Mouse (Mus musculus): ENCODE data around the gene Cfap61. TPM values are rescaled to one million over a fixed set of nuclear protein-coding genes. Genes with fewer than 3 reads are reported as not detected.

Cfap61 gene
- total and polyA plus RNA-seq, 3 experiments: 1.4 to 1.7 (median 1.5) TPM

DNA sequence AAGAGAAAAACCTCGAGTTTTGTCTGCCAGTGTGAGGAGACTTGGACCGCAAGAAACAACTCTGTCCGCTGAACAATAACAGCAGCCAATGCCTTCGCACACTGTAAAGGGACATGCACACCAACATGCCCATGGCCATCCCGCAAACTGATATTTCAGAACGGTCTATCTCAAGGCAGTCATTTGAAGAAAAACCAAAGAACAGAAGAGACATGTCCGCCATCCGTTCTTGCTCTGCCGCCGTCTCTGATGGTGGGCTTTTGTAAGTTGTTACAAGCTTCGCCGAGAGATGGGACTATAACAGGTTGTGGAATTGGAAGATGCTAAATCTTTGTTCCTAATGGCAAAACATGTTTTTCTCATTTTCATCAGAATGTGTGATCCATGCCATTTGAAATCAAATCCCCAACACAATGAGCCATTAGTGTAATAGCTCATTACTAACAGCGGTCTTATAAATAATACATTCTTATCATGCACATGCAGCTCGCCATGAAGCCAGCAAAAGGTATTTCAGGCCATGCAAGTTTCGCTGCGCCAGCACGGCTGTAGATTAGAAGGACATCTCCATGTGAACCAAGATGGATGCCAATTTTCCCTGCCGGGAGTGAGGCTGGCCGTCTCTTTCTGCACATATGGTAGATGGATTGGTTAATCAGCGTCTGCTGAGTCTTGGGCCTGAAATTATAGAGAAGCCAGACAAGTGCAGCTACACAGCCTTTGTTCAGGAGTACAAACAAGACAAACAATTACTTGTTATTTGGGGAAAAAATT is 36.8 kb downstream of the Cfap61 start:
- 89% methylated on average over 20 of the region's 20 CpGs for WGBS
- H3K27ac ChIP-seq: no peak overlapping the region
- 0 out of 2 replicates have a peak, but pooled peaks cover 2% of the 10 kb centered on the region for H3K27me3 ChIP-seq (ENCODE audit: control insufficient read depth, insufficient read depth, low read length)
- no peaks in the 10 kb centered on the region for H3K36me3 ChIP-seq (ENCODE audit: control insufficient read depth, insufficient read depth, low read length)
- intact Hi-C loops (cut with DNase I): no loop called here
- H3K9ac ChIP-seq (ENCODE audit: low read depth, low read length): no peak overlapping the region
- no peak for DNase-seq
- H3K4me3 ChIP-seq: no peak overlapping the region
- TF ChIP-seq POLR2A (IDR thresholded peaks at IDR 0.05; ENCODE audit: insufficient read depth, low read depth, low read length) (no peak), CTCF (IDR thresholded peaks at IDR 0.05) (no peak), EP300 (IDR thresholded peaks at IDR 0.05; ENCODE audit: insufficient read depth, low read depth, low read length) (no peak)
- no peaks in the 10 kb centered on the region for H3K4me1 ChIP-seq (ENCODE audit: control insufficient read depth, insufficient read depth, low read length)
- H3K79me2 ChIP-seq (replicated peaks; ENCODE audit: control insufficient read depth, insufficient read depth, low read length): no peaks in the 10 kb centered on the region

DNA sequence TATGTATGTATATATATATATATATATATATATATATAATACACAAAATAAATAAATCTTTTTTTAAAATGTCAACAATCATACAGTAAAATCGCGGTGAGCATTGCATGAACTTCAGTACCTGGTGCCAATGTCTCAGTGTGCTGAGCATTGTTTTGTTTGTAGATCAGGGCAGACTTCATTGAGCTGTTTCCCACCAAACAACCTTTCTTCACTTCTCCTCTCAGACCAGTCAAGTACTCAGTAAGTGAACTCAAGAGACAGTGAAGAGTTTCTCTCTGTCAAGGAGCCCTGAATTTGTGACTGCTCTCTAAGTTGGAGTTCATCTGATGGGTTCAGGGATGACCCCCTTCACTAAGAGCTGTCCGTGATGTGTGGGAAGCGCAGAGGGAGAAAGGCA is 38.0 kb downstream of the Cfap61 start:
- no peaks in the 10 kb centered on the region for H3K79me2 ChIP-seq (replicated peaks; ENCODE audit: control insufficient read depth, insufficient read depth, low read length)
- no peak for DNase-seq
- no peaks in the 10 kb centered on the region for H3K36me3 ChIP-seq (ENCODE audit: control insufficient read depth, insufficient read depth, low read length)
- no peak overlapping the region for H3K4me3 ChIP-seq
- no peaks in the 10 kb centered on the region for H3K4me1 ChIP-seq (ENCODE audit: control insufficient read depth, insufficient read depth, low read length)
- H3K27me3 ChIP-seq (ENCODE audit: control insufficient read depth, insufficient read depth, low read length): 0 out of 2 replicates have a peak, but pooled peaks cover 2% of the 10 kb centered on the region
- H3K27ac ChIP-seq: no peak overlapping the region
- no peak overlapping the region for H3K9ac ChIP-seq (ENCODE audit: low read depth, low read length)
- intact Hi-C loops (cut with DNase I): no loop called here
- WGBS: 86% methylated on average over 4 of the region's 4 CpGs
- TF ChIP-seq CTCF (IDR thresholded peaks at IDR 0.05): no peak
- no peak for TF ChIP-seq POLR2A (IDR thresholded peaks at IDR 0.05; ENCODE audit: insufficient read depth, low read depth, low read length)
- TF ChIP-seq EP300 (IDR thresholded peaks at IDR 0.05; ENCODE audit: insufficient read depth, low read depth, low read length): no peak

DNA sequence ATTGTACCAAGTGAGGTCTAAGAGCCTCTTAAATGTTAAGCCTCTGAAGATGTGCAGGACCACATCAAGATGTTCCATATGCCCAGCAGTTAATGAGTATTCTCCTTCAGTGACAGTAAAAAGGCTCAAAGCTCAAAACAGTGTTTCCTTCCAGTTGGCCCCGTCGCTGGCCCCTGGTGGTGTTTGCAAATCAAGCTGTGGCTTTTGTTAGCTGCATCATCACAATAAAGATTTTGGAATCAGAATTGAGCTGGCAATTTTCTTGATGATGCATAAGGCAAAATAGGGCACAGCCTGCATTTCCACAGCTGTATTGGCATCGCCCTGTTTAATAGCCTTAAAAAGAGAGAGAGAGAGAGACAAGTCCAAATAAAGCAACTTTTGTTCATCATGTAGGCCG is 45.0 kb downstream of the Cfap61 start:
- no peaks in the 10 kb centered on the region for H3K4me1 ChIP-seq (ENCODE audit: control insufficient read depth, insufficient read depth, low read length)
- intact Hi-C loops (cut with DNase I): no loop called here
- H3K27ac ChIP-seq: no peak overlapping the region
- 86% methylated on average over 4 of the region's 4 CpGs for WGBS
- no peak overlapping the region for H3K9ac ChIP-seq (ENCODE audit: low read depth, low read length)
- TF ChIP-seq EP300 (IDR thresholded peaks at IDR 0.05; ENCODE audit: insufficient read depth, low read depth, low read length) (no peak), CTCF (IDR thresholded peaks at IDR 0.05) (no peak), POLR2A (IDR thresholded peaks at IDR 0.05; ENCODE audit: insufficient read depth, low read depth, low read length) (no peak)
- no peaks in the 10 kb centered on the region for H3K79me2 ChIP-seq (replicated peaks; ENCODE audit: control insufficient read depth, insufficient read depth, low read length)
- H3K4me3 ChIP-seq: no peak overlapping the region
- H3K27me3 ChIP-seq (ENCODE audit: control insufficient read depth, insufficient read depth, low read length): no peaks in the 10 kb centered on the region
- no peaks in the 10 kb centered on the region for H3K36me3 ChIP-seq (ENCODE audit: control insufficient read depth, insufficient read depth, low read length)
- no peak for DNase-seq

DNA sequence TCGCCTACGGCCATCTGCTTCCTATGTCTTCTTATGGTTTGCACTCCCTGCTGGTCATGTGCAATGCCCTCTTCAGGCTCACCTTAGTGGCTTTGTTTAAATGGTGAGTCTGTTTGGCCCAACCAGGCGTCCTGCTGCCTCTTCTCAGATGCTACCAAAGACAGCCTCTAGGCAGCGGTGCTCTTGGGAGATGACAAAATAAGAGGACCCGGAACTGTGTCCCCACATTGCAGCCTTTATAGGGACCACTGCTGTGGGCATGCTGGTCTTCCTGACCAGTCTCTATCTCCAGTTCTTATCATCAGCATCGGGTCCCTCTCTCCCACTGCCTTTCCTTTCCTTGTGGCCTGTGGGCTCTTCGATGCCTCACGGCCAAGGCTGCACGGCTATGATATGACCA is 46.3 kb downstream of the Cfap61 start:
- intact Hi-C loops (cut with DNase I): no loop called here
- H3K27me3 ChIP-seq (ENCODE audit: control insufficient read depth, insufficient read depth, low read length): no peaks in the 10 kb centered on the region
- WGBS: 76% methylated on average over 9 of the region's 9 CpGs
- no peak overlapping the region for H3K4me3 ChIP-seq
- H3K36me3 ChIP-seq (ENCODE audit: control insufficient read depth, insufficient read depth, low read length): no peaks in the 10 kb centered on the region
- no peak for TF ChIP-seq EP300 (IDR thresholded peaks at IDR 0.05; ENCODE audit: insufficient read depth, low read depth, low read length)
- TF ChIP-seq CTCF (IDR thresholded peaks at IDR 0.05): no peak
- no peak for TF ChIP-seq POLR2A (IDR thresholded peaks at IDR 0.05; ENCODE audit: insufficient read depth, low read depth, low read length)
- DNase-seq: no peak
- H3K9ac ChIP-seq (ENCODE audit: low read depth, low read length): no peak overlapping the region
- no peak overlapping the region for H3K27ac ChIP-seq
- H3K79me2 ChIP-seq (replicated peaks; ENCODE audit: control insufficient read depth, insufficient read depth, low read length): no peaks in the 10 kb centered on the region
- H3K4me1 ChIP-seq (ENCODE audit: control insufficient read depth, insufficient read depth, low read length): no peaks in the 10 kb centered on the region

DNA sequence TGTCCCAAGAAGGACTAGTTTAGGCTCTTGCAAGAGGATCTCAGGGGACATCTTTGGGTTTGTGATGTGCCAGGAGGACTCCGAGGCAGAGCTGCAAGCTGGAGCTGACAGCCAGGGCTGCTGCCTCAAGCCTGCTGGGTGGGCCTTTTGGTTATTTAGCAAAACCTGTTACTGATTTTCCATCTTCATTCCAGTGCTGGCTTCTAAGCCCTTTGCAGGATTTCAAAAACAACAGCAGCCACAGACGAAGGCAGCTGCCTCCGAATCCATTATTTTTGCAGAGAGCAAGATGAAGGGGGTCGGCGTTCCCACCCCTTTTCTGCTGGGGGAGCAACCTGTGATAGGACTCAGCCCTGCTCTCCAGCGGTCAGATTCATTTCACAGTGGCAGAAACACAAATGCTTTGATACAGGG is 47.1 kb downstream of the Cfap61 start:
- intact Hi-C loops (cut with DNase I): no loop called here
- Histone ChIP-seq H3K36me3 (ENCODE audit: control insufficient read depth, insufficient read depth, low read length) (no peaks in the 10 kb centered on the region), H3K79me2 (replicated peaks; ENCODE audit: control insufficient read depth, insufficient read depth, low read length) (no peaks in the 10 kb centered on the region), H3K4me1 (ENCODE audit: control insufficient read depth, insufficient read depth, low read length) (no peaks in the 10 kb centered on the region), H3K27ac (no peak overlapping the region), H3K4me3 (no peak overlapping the region), H3K9ac (ENCODE audit: low read depth, low read length) (no peak overlapping the region), H3K27me3 (ENCODE audit: control insufficient read depth, insufficient read depth, low read length) (no peaks in the 10 kb centered on the region)
- 64% methylated on average over 6 of the region's 6 CpGs for WGBS
- TF ChIP-seq EP300 (IDR thresholded peaks at IDR 0.05; ENCODE audit: insufficient read depth, low read depth, low read length) (no peak), POLR2A (IDR thresholded peaks at IDR 0.05; ENCODE audit: insufficient read depth, low read depth, low read length) (no peak), CTCF (IDR thresholded peaks at IDR 0.05) (no peak)
- DNase-seq: no peak

DNA sequence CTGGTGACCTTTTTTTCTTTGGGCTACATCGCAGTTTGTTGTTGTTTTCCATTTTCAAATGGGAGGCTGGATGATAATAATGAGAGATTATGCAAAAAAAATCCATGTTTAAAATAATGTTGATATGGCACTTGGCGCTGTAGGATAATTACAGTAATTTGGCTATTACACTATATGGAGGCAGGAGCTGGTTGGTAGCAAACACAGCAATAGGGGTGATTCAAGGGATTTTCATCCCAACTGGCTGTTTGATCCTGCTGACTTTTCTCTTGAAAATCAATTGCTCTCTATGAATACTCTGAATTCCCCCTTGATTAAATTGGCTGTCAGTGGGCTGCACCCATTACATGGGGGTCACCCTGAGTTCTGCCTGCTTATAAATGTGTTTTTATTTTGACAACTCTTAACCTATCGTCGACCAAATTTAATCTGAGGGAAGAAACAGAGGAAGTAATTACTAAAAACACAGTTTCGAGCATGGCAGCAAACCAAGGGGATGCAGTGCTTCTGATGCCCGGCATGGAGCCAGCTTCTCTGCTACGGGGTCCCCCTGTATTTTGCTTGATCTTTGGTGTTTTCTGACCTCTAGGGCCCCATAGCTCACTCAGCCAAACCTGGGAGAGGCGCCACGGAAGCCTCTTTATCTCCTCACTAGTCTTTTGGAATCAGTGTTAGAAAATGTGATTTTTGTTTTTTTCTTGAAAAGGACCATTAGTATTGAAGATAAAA is 47.9 kb downstream of the Cfap61 start:
- Histone ChIP-seq H3K27ac (no peak overlapping the region), H3K4me1 (ENCODE audit: control insufficient read depth, insufficient read depth, low read length) (no peaks in the 10 kb centered on the region), H3K27me3 (ENCODE audit: control insufficient read depth, insufficient read depth, low read length) (no peaks in the 10 kb centered on the region), H3K9ac (ENCODE audit: low read depth, low read length) (no peak overlapping the region), H3K36me3 (ENCODE audit: control insufficient read depth, insufficient read depth, low read length) (no peaks in the 10 kb centered on the region), H3K79me2 (replicated peaks; ENCODE audit: control insufficient read depth, insufficient read depth, low read length) (no peaks in the 10 kb centered on the region), H3K4me3 (no peak overlapping the region)
- no peak for DNase-seq
- intact Hi-C loops (cut with DNase I): no loop called here
- WGBS: 70% methylated on average over 9 of the region's 9 CpGs
- TF ChIP-seq POLR2A (IDR thresholded peaks at IDR 0.05; ENCODE audit: insufficient read depth, low read depth, low read length) (no peak), CTCF (IDR thresholded peaks at IDR 0.05) (no peak), EP300 (IDR thresholded peaks at IDR 0.05; ENCODE audit: insufficient read depth, low read depth, low read length) (no peak)

Data from heart, adult 2 months (tissue).